Comparison of ENCODE assay signal across 11 mouse cellular contexts in the genomic region with DNA sequence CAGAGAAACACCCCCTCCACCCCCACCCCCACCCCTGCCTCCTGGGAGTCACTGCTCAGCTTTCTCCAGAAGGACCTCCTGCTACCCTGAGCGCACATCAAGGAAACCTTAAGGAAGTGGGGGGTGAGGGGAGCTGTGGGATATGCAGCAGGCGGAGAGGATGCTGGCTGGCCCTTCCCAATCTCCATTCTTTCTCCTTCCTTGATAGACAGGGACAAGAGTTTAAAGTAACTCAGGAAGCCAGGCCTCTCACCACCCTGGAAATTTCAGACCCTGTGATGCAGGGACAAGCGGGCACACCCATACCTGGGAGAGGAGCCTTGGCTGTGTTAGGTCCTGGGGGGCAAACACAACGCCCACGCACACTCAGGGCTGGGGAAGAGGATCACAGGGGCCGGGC. TPM values are rescaled to one million over a fixed set of nuclear protein-coding genes. Genes with fewer than 3 reads are reported as not detected.
DNase-seq lines count a peak whose midpoint lies in the region; ATAC-seq and TF ChIP-seq lines count a peak whose summit lies in the region.
"Had no signal": no experiment of that assay in that cellular context is flagged by ENCODE, and none has a peak within 500 bp of the region (broad histone marks: within the 10 kb centered on the region; RNA-seq: fewer than 3 reads in every experiment).

No protein-coding gene starts in this region.

- no peaks in the 10 kb centered on the region for H3K36me3 ChIP-seq in lung, embryonic 14.5 days (ENCODE audit: insufficient read depth)
- no peaks in the 10 kb centered on the region for H3K36me3 ChIP-seq in heart, postnatal 0 days (replicated peaks; ENCODE audit: control insufficient read depth, insufficient read depth, low read length)
- H3K36me3 ChIP-seq in limb, embryonic 12.5 days: no peaks in the 10 kb centered on the region
- no peaks in the 10 kb centered on the region for H3K36me3 ChIP-seq in neural tube, embryonic 15.5 days

- peaks cover 15% of the 10 kb centered on the region for H3K4me1 ChIP-seq in lung, embryonic 14.5 days (ENCODE audit: insufficient read depth)
- H3K4me1 ChIP-seq in heart, postnatal 0 days (ENCODE audit: control insufficient read depth, insufficient read depth): peaks cover 13% of the 10 kb centered on the region
- H3K4me1 ChIP-seq in limb, embryonic 12.5 days (replicated peaks): peaks cover 7% of the 10 kb centered on the region; the same call in 1 of the 2 replicates
- H3K4me1 ChIP-seq in neural tube, embryonic 15.5 days: peaks cover 30% of the 10 kb centered on the region

- peak; percentile 33 for DNase-seq in lung, embryonic 14.5 days
- no peak for DNase-seq in lung, adult 18-20 months
- peak; percentile 63 for DNase-seq in heart, postnatal 0 days (ENCODE audit: low spot score)
- no peak for DNase-seq in right cerebral cortex, adult 2 months (ENCODE audit: low spot score in 2 of 2)
- no peak for DNase-seq in cerebellum, adult 11-12 months
- DNase-seq in right cerebral cortex, postnatal 10 days (ENCODE audit: low spot score in 2 of 2): no peak
- DNase-seq: cerebellum, adult 9-10 months had no signal

- ATAC-seq in lung, embryonic 14.5 days (ENCODE audit: insufficient read depth): no peak
- no peak for ATAC-seq in heart, postnatal 0 days (ENCODE audit: insufficient read depth, low read depth)
- ATAC-seq in limb, embryonic 12.5 days (ENCODE audit: insufficient number of reproducible peaks, insufficient read depth, low FRiP score, low TSS enrichment, low read depth): no peak
- no peak for ATAC-seq in neural tube, embryonic 15.5 days (ENCODE audit: low FRiP score)

- WGBS in lung, embryonic 14.5 days: 77% methylated on average over 6 of the region's 6 CpGs
- WGBS in heart, postnatal 0 days: 72% methylated on average over 6 of the region's 6 CpGs
- WGBS in limb, embryonic 12.5 days: 71% methylated on average over 6 of the region's 6 CpGs
- 87% methylated on average over 6 of the region's 6 CpGs for WGBS in neural tube, embryonic 15.5 days

- no peak overlapping the region for H3K4me2 ChIP-seq in lung, embryonic 14.5 days
- H3K4me2 ChIP-seq in heart, postnatal 0 days (ENCODE audit: low read depth, low read length): no peak overlapping the region
- H3K4me2 ChIP-seq in limb, embryonic 12.5 days: no peak overlapping the region
- H3K4me2 ChIP-seq in neural tube, embryonic 15.5 days: no peak overlapping the region

- H3K27me3 ChIP-seq in lung, embryonic 14.5 days (ENCODE audit: insufficient read depth, low read length): no peaks in the 10 kb centered on the region
- H3K27me3 ChIP-seq in heart, postnatal 0 days (ENCODE audit: control insufficient read depth, insufficient read depth, low read length): no peaks in the 10 kb centered on the region
- no peaks in the 10 kb centered on the region for H3K27me3 ChIP-seq in limb, embryonic 12.5 days
- H3K27me3 ChIP-seq in neural tube, embryonic 15.5 days (replicated peaks): no peaks in the 10 kb centered on the region

- no peak for TF ChIP-seq EP300 in heart, postnatal 0 days (IDR thresholded peaks at IDR 0.05; ENCODE audit: low read depth)

- TF ChIP-seq CTCF in lung, embryonic 14.5 days (IDR thresholded peaks at IDR 0.05; ENCODE audit: low read depth): no peak
- no peak for TF ChIP-seq CTCF in heart, postnatal 0 days (IDR thresholded peaks at IDR 0.05; ENCODE audit: low read depth)

- H3K27ac ChIP-seq in lung, embryonic 14.5 days (ENCODE audit: low read depth): peak overlapping the region; percentile 91
- peak overlapping the region; percentile 92 for H3K27ac ChIP-seq in heart, postnatal 0 days (ENCODE audit: low read depth)
- peak overlapping the region; percentile 57; the same call in 1 of the 2 replicates for H3K27ac ChIP-seq in limb, embryonic 12.5 days
- peak overlapping the region; percentile 58 for H3K27ac ChIP-seq in neural tube, embryonic 15.5 days (replicated peaks)

- H3K9me3 ChIP-seq in lung, embryonic 14.5 days (ENCODE audit: low read depth, low read length): no peaks in the 10 kb centered on the region
- H3K9me3 ChIP-seq in heart, postnatal 0 days (replicated peaks; ENCODE audit: control insufficient read depth, low read length): no peaks in the 10 kb centered on the region
- no peaks in the 10 kb centered on the region for H3K9me3 ChIP-seq in limb, embryonic 12.5 days
- H3K9me3 ChIP-seq in neural tube, embryonic 15.5 days (replicated peaks): no peaks in the 10 kb centered on the region

- no peak overlapping the region for H3K9ac ChIP-seq in lung, embryonic 14.5 days
- no peak overlapping the region for H3K9ac ChIP-seq in heart, postnatal 0 days (replicated peaks; ENCODE audit: low read depth, low read length)
- H3K9ac ChIP-seq in limb, embryonic 12.5 days (replicated peaks): no peak overlapping the region
- H3K9ac ChIP-seq in neural tube, embryonic 15.5 days (replicated peaks): no peak overlapping the region

- no peak overlapping the region for H3K4me3 ChIP-seq in lung, embryonic 14.5 days (ENCODE audit: low read depth, low read length)
- no peak overlapping the region for H3K4me3 ChIP-seq in heart, postnatal 0 days (ENCODE audit: low read depth, low read length)
- H3K4me3 ChIP-seq in limb, embryonic 12.5 days (replicated peaks): no peak overlapping the region
- no peak overlapping the region for H3K4me3 ChIP-seq in neural tube, embryonic 15.5 days (replicated peaks)

RNA-seq across cellular contexts. Expression of gene 2900026A02Rik, which starts 10.7 kb away (rescaled TPM):
- polyA plus RNA-seq in lung, embryonic 14.5 days (2014; fragmentation: Nextera tagmentation; extraction: Ambion mirVana): 6.9 TPM in 2 replicates
- total RNA-seq in heart, postnatal 0 days (2014; rRNA removed; ENCODE audit: low replicate concordance): 17.0 and 18.9 TPM in 2 replicates
- polyA plus RNA-seq in heart, postnatal 0 days (2015; fragmentation: Nextera tagmentation; extraction: Ambion mirVana): 8.1 and 10.2 TPM in 2 replicates
- 3.2 and 4.9 TPM in 2 replicates for polyA plus RNA-seq in limb, embryonic 12.5 days (2016; fragmentation: Nextera tagmentation; extraction: Ambion mirVana)
- 3.0 and 5.5 TPM in 2 replicates for polyA plus RNA-seq in neural tube, embryonic 15.5 days (2015; fragmentation: Nextera tagmentation; extraction: Ambion mirVana)

RNA-seq across cellular contexts. Expression of gene Tmem211, which starts 16.4 kb away (rescaled TPM):
- not detected in 2 replicates for polyA plus RNA-seq in lung, embryonic 14.5 days (2014; fragmentation: Nextera tagmentation; extraction: Ambion mirVana)
- not detected in 2 replicates for total RNA-seq in heart, postnatal 0 days (2014; rRNA removed; ENCODE audit: low replicate concordance)
- not detected in 2 replicates for polyA plus RNA-seq in heart, postnatal 0 days (2015; fragmentation: Nextera tagmentation; extraction: Ambion mirVana)
- not detected in 2 replicates for polyA plus RNA-seq in limb, embryonic 12.5 days (2016; fragmentation: Nextera tagmentation; extraction: Ambion mirVana)
- polyA plus RNA-seq in neural tube, embryonic 15.5 days (2015; fragmentation: Nextera tagmentation; extraction: Ambion mirVana): not detected in 2 replicates
- total RNA-seq: granulocyte monocyte progenitor cell, adult 5-6 weeks had no signal
- polyA plus RNA-seq: small intestine, adult 2 months had no signal

Comparison
In these comparisons a context has a peak if more than half of its experiments do, and no peak if none do; other contexts are left out.
1. DNase-seq: peak in lung, embryonic 14.5 days (single experiment) and heart, postnatal 0 days (single experiment); none in lung, adult 18-20 months (0 of 2), right cerebral cortex, adult 2 months (0 of 2), cerebellum, adult 11-12 months (single experiment) and right cerebral cortex, postnatal 10 days (0 of 2).
2. Peak in every context shown above with its lines, with median percentiles within 50 percentile points of each other: H3K27ac ChIP-seq.